Mouse (Mus musculus) small intestine, adult 2 months (tissue): ENCODE data around the gene Irf9. TPM values are rescaled to one million over a fixed set of nuclear protein-coding genes. Genes with fewer than 3 reads are reported as not detected.

ENCODE experiments used
- H3K27ac ChIP-seq: fragments of 200-500 bp; 2 replicates; pipeline ENCODE4 v1.5.1; 2012; ENCODE audit warnings: low read depth, low read length, control low read depth, inconsistent platforms; ENCODE audit not compliant: insufficient read depth
- H3K27me3 ChIP-seq: fragments of 200-500 bp; 2 replicates; pipeline ENCODE4 v1.6.1; 2012; ENCODE audit warnings: mild to moderate bottlenecking, moderate library complexity, low read length, inconsistent platforms; ENCODE audit not compliant: control insufficient read depth, insufficient read depth
- H3K36me3 ChIP-seq: fragments of 200-500 bp; 2 replicates; pipeline ENCODE4 v1.6.1; 2012; ENCODE audit warnings: mild to moderate bottlenecking, low read length, control low read depth, inconsistent platforms; ENCODE audit not compliant: control insufficient read depth, insufficient read depth
- H3K4me1 ChIP-seq: fragments of 200-500 bp; 2 replicates; pipeline ENCODE4 v1.6.1; 2012; ENCODE audit warnings: low read length, inconsistent platforms, mixed read lengths; ENCODE audit not compliant: control insufficient read depth, insufficient read depth, insufficient read length
- H3K4me3 ChIP-seq: fragments of 200-500 bp; 2 replicates; pipeline ENCODE4 v1.5.1; 2012; ENCODE audit warnings: low read depth, mild to moderate bottlenecking, control low read depth, inconsistent platforms, low read length, moderate library complexity
- CTCF ChIP-seq: fragments of 200-500 bp; IDR thresholded peaks from 2 replicates; pipeline ENCODE4 v1.5.1; 2012; ENCODE audit warnings: low read depth, mild to moderate bottlenecking, control low read depth, inconsistent platforms, low read length, moderate library complexity, mixed read lengths; ENCODE audit not compliant: insufficient replicate concordance, insufficient read length; ENCODE audit errors: extremely low read depth
- POLR2A ChIP-seq: fragments of 200-500 bp; IDR thresholded peaks from 2 replicates; pipeline ENCODE4 v1.6.1; 2012; ENCODE audit warnings: low read depth, mild to moderate bottlenecking, control low read depth, inconsistent platforms, low read length, moderate library complexity
- WGBS: fragments of 180-500 bp; shearing (Covaris S2); methylation state at CpG from one replicate; pipeline ENCODE4 v1.1.7; 2018; 5-methylcytosine and 5-hydroxymethylcytosine counted together
- polyA plus RNA-seq: library from polyadenylated mRNA; depleted of rRNA; stranded (reverse); fragments of >200 nt; gene quantifications from 2 replicates; pipeline ENCODE4 v1.2.3, GENCODE M21; 2012

Gene Irf9
- polyA plus RNA-seq, 1 experiment: 77.6 TPM

- no peak for TF ChIP-seq CTCF
- no peak; the same call in 1 of the 2 replicates for TF ChIP-seq POLR2A
- no peaks in the 10 kb centered on the region for H3K27me3 ChIP-seq
- peaks cover 6% of the 10 kb centered on the region; the same call in 1 of the 2 replicates for H3K4me1 ChIP-seq
- H3K27ac ChIP-seq: peak within 1 kb of the TSS; percentile 99
- WGBS: under 1% methylated on average over 51 of the region's 51 CpGs
- H3K4me3 ChIP-seq: peak within 1 kb of the TSS; percentile 78
- peaks cover 29% of the 10 kb centered on the region for H3K36me3 ChIP-seq
These were observed 42.9 kb upstream of the Irf9 start, which contains the start of gene A730061H03Rik for GRCm38 (mm10) chr14:55560202-55561073. A730061H03Rik (minus strand) TSS chr14:55560406.

DNA sequence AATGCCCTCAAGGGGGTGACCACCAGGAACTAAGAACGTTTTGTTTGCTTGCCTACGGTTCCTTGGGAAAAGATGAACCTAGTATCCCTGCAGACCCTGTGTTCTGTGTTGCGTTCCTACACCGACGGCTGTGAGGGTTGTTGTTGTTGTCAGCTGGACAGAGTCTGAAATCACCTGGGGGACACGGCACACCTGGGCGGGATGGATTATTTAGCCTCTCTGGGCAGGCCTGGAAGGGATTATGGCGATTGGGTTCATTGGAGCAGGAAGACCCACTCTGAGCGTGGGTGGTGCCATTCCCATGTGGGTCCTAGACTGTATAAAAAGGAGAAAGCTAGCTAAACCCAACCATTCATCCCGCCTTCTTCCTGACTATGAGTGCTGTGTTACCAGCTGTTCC is 41.5 kb upstream of the Irf9 start:
- Histone ChIP-seq H3K27me3 (no peaks in the 10 kb centered on the region), H3K4me3 (no peak overlapping the region), H3K36me3 (peaks cover 43% of the 10 kb centered on the region), H3K27ac (no peak overlapping the region), H3K4me1 (peaks cover 6% of the 10 kb centered on the region; the same call in 1 of the 2 replicates)
- 91% methylated on average over 10 of the region's 10 CpGs for WGBS
- no peak for TF ChIP-seq POLR2A
- no peak for TF ChIP-seq CTCF

- Histone ChIP-seq H3K27ac (no peak overlapping the region), H3K36me3 (peaks cover 54% of the 10 kb centered on the region), H3K4me1 (peaks cover 3% of the 10 kb centered on the region; the same call in 1 of the 2 replicates), H3K4me3 (no peak overlapping the region), H3K27me3 (no peaks in the 10 kb centered on the region)
- TF ChIP-seq CTCF (no peak), POLR2A (no peak)
- 93% methylated on average over 11 of the region's 11 CpGs for WGBS
These were observed 40.1 kb upstream of the Irf9 start for GRCm38 (mm10) chr14:55563249-55563648.

GRCm38 (mm10) chr14:55565748-55566147 is 37.6 kb upstream of the Irf9 start:
- WGBS: 68% methylated on average over 3 of the region's 3 CpGs
- H3K4me3 ChIP-seq: no peak overlapping the region
- H3K27ac ChIP-seq: no peak overlapping the region
- TF ChIP-seq POLR2A (no peak), CTCF (no peak)
- H3K4me1 ChIP-seq: peaks cover 3% of the 10 kb centered on the region; the same call in 1 of the 2 replicates
- H3K27me3 ChIP-seq: no peaks in the 10 kb centered on the region
- peaks cover 69% of the 10 kb centered on the region for H3K36me3 ChIP-seq

DNA sequence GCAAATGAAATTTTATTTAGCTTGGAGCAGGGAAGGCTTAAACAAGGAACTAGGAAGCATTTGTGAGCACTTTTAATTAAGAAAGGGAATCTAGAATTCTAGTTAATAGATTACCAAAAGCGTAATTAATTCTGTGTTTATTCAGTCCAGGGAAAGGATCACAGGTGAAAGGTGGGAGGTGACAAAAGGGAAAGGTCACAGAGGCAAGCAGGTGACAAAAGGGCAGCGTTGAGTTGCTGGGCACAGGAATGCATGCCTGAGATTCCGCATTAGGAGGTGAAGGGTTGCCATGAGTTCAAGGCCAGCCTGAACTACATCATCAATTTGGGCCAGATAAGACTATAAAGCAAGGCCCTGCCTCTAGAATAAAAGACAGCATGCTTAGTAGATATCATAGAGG is 35.9 kb upstream of the Irf9 start:
- Histone ChIP-seq H3K36me3 (peaks cover 66% of the 10 kb centered on the region), H3K4me1 (no peaks in the 10 kb centered on the region), H3K4me3 (no peak overlapping the region), H3K27ac (no peak overlapping the region), H3K27me3 (no peaks in the 10 kb centered on the region)
- 66% methylated on average over 3 of the region's 3 CpGs for WGBS
- TF ChIP-seq CTCF (no peak), POLR2A (no peak)

DNA sequence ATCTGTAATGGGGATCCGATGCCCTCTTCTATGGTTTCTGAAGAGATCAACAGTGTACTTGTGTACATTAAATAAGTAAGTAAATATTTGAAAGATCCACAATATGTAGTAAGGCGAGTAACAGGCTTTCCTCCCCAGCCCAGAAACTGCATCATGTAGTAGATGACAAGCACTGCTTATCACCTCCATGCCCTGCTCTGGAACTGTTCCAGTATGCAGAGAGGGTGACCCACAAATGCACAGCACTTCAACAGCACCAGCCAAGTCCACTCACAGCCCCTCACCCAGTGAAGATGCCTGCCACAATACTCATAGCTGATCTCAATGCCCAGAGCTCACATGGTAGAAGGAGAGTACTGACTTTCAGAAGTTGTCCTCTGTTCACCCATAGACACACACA is 32.8 kb upstream of the Irf9 start:
- no peaks in the 10 kb centered on the region for H3K27me3 ChIP-seq
- H3K4me1 ChIP-seq: no peaks in the 10 kb centered on the region
- TF ChIP-seq POLR2A: no peak
- 73% methylated on average over 2 of the region's 2 CpGs for WGBS
- H3K36me3 ChIP-seq: peaks cover 38% of the 10 kb centered on the region
- no peak overlapping the region for H3K4me3 ChIP-seq
- no peak overlapping the region for H3K27ac ChIP-seq

DNA sequence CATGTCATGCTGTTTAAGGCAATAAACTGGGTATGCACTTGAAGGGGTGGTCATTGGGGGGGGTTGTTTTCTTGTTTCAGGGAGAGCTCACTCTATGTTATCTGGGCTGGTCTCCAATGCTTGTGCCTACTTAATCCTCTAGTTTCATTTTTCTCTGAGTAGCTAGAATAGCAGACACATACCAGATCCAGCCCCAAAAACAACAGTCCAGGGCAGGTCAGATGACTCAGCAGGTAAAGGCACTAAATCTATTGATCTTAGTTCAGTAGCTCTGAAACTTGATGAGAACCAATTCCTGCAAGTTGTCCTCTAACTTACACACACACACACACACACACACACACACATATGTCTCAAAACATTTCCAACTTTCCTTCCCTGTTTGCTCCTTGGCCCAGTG is 31.6 kb upstream of the Irf9 start:
- Histone ChIP-seq H3K27ac (no peak overlapping the region), H3K36me3 (peaks cover 27% of the 10 kb centered on the region), H3K4me3 (no peak overlapping the region), H3K27me3 (no peaks in the 10 kb centered on the region), H3K4me1 (no peaks in the 10 kb centered on the region)
- no peak for TF ChIP-seq POLR2A
- TF ChIP-seq CTCF: no peak
